Mouse (Mus musculus): ENCODE measurements around the gene 4921539E11Rik.

DNA sequence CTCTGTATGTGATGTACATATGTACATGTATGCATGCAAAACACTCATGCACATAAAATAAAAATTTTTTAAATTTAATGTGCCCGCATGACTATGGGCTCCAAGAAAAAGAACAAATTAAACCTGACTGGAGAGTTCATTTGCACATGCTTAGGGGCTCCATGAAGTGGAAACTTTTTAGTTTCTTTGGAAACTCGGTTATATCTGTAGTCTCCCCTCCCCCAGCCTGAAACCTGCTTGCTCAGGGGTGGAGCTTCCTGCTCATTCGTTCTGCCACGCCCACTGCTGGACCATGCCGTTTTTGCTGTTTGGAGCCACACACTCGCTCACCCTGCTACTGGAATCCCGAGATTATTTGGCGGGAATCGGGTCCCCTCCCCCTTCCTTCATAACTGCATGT lies 67.8 kb downstream of the 4921539E11Rik start:
- TF ChIP-seq CTCF (IDR thresholded peaks at IDR 0.05; ENCODE audit: insufficient read depth, low read length) (no peak), POLR2A (IDR thresholded peaks at IDR 0.05; ENCODE audit: borderline replicate concordance, extremely low read depth, low read depth, low read length) (no peak)
